ENCODE assay signal across 8 mouse cellular contexts in genomic region chrX:136992191-136992965, GRCm38 (mm10). TPM values are rescaled to one million over a fixed set of nuclear protein-coding genes. Genes with fewer than 3 reads are reported as not detected.
DNase-seq lines count a peak whose midpoint lies in the region; ATAC-seq and TF ChIP-seq lines count a peak whose summit lies in the region.

No protein-coding gene starts in this region.

- H3K4me1 ChIP-seq in heart, embryonic 13.5 days = no peaks in the 10 kb centered on the region
- peaks cover 22% of the 10 kb centered on the region for H3K4me1 ChIP-seq in E14TG2a.4 (replicated peaks; ENCODE audit: low read depth, low read length)
- H3K4me1 ChIP-seq in cortical plate, adult 2 months (ENCODE audit: control insufficient read depth, insufficient read depth, low read length) = no peaks in the 10 kb centered on the region
- no peaks in the 10 kb centered on the region for H3K4me1 ChIP-seq in intestine, embryonic 15.5 days (replicated peaks)

- no peak for TF ChIP-seq POLR2A in cortical plate, adult 2 months (IDR thresholded peaks at IDR 0.05; ENCODE audit: extremely low read depth, insufficient read depth, low read length)

- no peak for ATAC-seq in heart, embryonic 13.5 days (ENCODE audit: extremely low read depth, insufficient number of reproducible peaks, low FRiP score, low TSS enrichment)
- ATAC-seq in intestine, embryonic 15.5 days = peak; percentile 41

- DNase-seq in heart, postnatal 4 days = no peak
- DNase-seq in natural killer cell, adult 2 months (ENCODE audit: low spot score in 2 of 2) = peak; percentile 3 to 5
- DNase-seq in spleen, postnatal 14 days (ENCODE audit: low spot score in 2 of 2) = no peak
- no peak for DNase-seq in thymus, adult 18-20 months

- TF ChIP-seq CTCF in E14TG2a.4 (conservative IDR thresholded peaks at IDR 0.05; ENCODE audit: low read length) = no peak
- TF ChIP-seq CTCF in cortical plate, adult 2 months (IDR thresholded peaks at IDR 0.05; ENCODE audit: extremely low read depth, insufficient read depth, low read length) = no peak

- H3K36me3 ChIP-seq in heart, embryonic 13.5 days = no peaks in the 10 kb centered on the region
- no peaks in the 10 kb centered on the region for H3K36me3 ChIP-seq in E14TG2a.4 (ENCODE audit: insufficient read depth, low read length)
- H3K36me3 ChIP-seq in intestine, embryonic 15.5 days = no peaks in the 10 kb centered on the region

- H3K27ac ChIP-seq in heart, embryonic 13.5 days (replicated peaks) = no peak overlapping the region
- H3K27ac ChIP-seq in cortical plate, adult 2 months (ENCODE audit: insufficient read depth, low read length) = peak overlapping the region; percentile 74
- no peak overlapping the region for H3K27ac ChIP-seq in intestine, embryonic 15.5 days

- H3K4me2 ChIP-seq in heart, embryonic 13.5 days = peak overlapping the region; percentile 69
- H3K4me2 ChIP-seq in intestine, embryonic 15.5 days (replicated peaks) = peak overlapping the region; percentile 71

- WGBS in heart, embryonic 13.5 days = 22% methylated on average over 19 of the region's 19 CpGs
- 22% methylated on average over 19 of the region's 19 CpGs for WGBS in intestine, embryonic 15.5 days

- H3K9me3 ChIP-seq in heart, embryonic 13.5 days = no peaks in the 10 kb centered on the region
- no peaks in the 10 kb centered on the region for H3K9me3 ChIP-seq in E14TG2a.4 (ENCODE audit: low read length)
- no peaks in the 10 kb centered on the region for H3K9me3 ChIP-seq in intestine, embryonic 15.5 days

- 0 out of 2 replicates have a peak overlapping the region, but pooled peaks have one; percentile 24 for H3K9ac ChIP-seq in heart, embryonic 13.5 days
- 0 out of 2 replicates have a peak overlapping the region, but pooled peaks have one; percentile 26 for H3K9ac ChIP-seq in intestine, embryonic 15.5 days

- H3K27me3 ChIP-seq in heart, embryonic 13.5 days (replicated peaks) = peaks cover 50% of the 10 kb centered on the region
- peaks cover 3% of the 10 kb centered on the region; the same call in 1 of the 2 replicates for H3K27me3 ChIP-seq in E14TG2a.4 (ENCODE audit: insufficient read depth, low read length)
- peaks cover 9% of the 10 kb centered on the region for H3K27me3 ChIP-seq in intestine, embryonic 15.5 days (replicated peaks)

- H3K4me3 ChIP-seq in heart, embryonic 13.5 days = peak overlapping the region; percentile 52
- H3K4me3 ChIP-seq in E14TG2a.4 (replicated peaks; ENCODE audit: low read length) = peak overlapping the region; percentile 64
- H3K4me3 ChIP-seq in cortical plate, adult 2 months (ENCODE audit: insufficient read depth, low read length) = peak overlapping the region; percentile 92
- H3K4me3 ChIP-seq in intestine, embryonic 15.5 days (replicated peaks) = peak overlapping the region; percentile 33

RNA-seq across cellular contexts. Expression of gene Zcchc18, which starts 0.6 kb away (rescaled TPM):
- polyA plus RNA-seq in heart, embryonic 13.5 days (2015; fragmentation: Nextera tagmentation; extraction: Ambion mirVana) = 3.2 and 4.1 TPM in 2 replicates
- total RNA-seq in heart, postnatal 4 days (2021) = under 1 TPM; 0.17 to 0.25 TPM
- polyA plus RNA-seq in cortical plate, adult 2 months (2012; rRNA removed) = 239 and 250 TPM in 2 replicates
- polyA plus RNA-seq in intestine, embryonic 15.5 days (2015; fragmentation: Nextera tagmentation; extraction: Ambion mirVana) = 15.5 and 17.8 TPM in 2 replicates

RNA-seq across cellular contexts. Expression of gene Tmsb15b1, which starts 15.7 kb away (rescaled TPM):
- 11.6 and 14.9 TPM in 2 replicates for polyA plus RNA-seq in heart, embryonic 13.5 days (2015; fragmentation: Nextera tagmentation; extraction: Ambion mirVana)
- total RNA-seq in heart, postnatal 4 days (2021) = 1 to 10 TPM; 1.2 to 3.3 TPM
- polyA plus RNA-seq in cortical plate, adult 2 months (2012; rRNA removed) = 11.1 and 12.1 TPM in 2 replicates
- polyA plus RNA-seq in intestine, embryonic 15.5 days (2015; fragmentation: Nextera tagmentation; extraction: Ambion mirVana) = 21.5 and 24.8 TPM in 2 replicates

RNA-seq across cellular contexts. Expression of gene Tmsb15l, which starts 15.7 kb away (rescaled TPM):
- polyA plus RNA-seq in heart, embryonic 13.5 days (2015; fragmentation: Nextera tagmentation; extraction: Ambion mirVana) = 2.0 and 2.7 TPM in 2 replicates
- total RNA-seq in heart, postnatal 4 days (2021) = under 1 TPM in 1 of 2 experiments, not detected in 1; 0.36 TPM
- 6.3 and 6.8 TPM in 2 replicates for polyA plus RNA-seq in cortical plate, adult 2 months (2012; rRNA removed)
- 3.2 and 6.3 TPM in 2 replicates for polyA plus RNA-seq in intestine, embryonic 15.5 days (2015; fragmentation: Nextera tagmentation; extraction: Ambion mirVana)

RNA-seq across cellular contexts. Expression of gene Tmsb15b2, which starts 17.1 kb away (rescaled TPM):
- 16.5 and 17.7 TPM in 2 replicates for polyA plus RNA-seq in heart, embryonic 13.5 days (2015; fragmentation: Nextera tagmentation; extraction: Ambion mirVana)
- 1 to 10 TPM; 5.3 to 9.7 TPM for total RNA-seq in heart, postnatal 4 days (2021)
- polyA plus RNA-seq in cortical plate, adult 2 months (2012; rRNA removed) = 15.6 and 20.8 TPM in 2 replicates
- 51.1 and 52.2 TPM in 2 replicates for polyA plus RNA-seq in intestine, embryonic 15.5 days (2015; fragmentation: Nextera tagmentation; extraction: Ambion mirVana)

RNA-seq across cellular contexts. Expression of gene Slc25a53, which starts 45.7 kb away (rescaled TPM):
- polyA plus RNA-seq in heart, embryonic 13.5 days (2015; fragmentation: Nextera tagmentation; extraction: Ambion mirVana) = 5.6 and 6.4 TPM in 2 replicates
- 1 to 10 TPM; 6.6 to 7.9 TPM for total RNA-seq in heart, postnatal 4 days (2021)
- 20.7 and 21.0 TPM in 2 replicates for polyA plus RNA-seq in cortical plate, adult 2 months (2012; rRNA removed)
- polyA plus RNA-seq in intestine, embryonic 15.5 days (2015; fragmentation: Nextera tagmentation; extraction: Ambion mirVana) = 7.5 and 7.9 TPM in 2 replicates

Comparison
In these comparisons a context has a peak if more than half of its experiments do, and no peak if none do; other contexts are left out.
1. H3K4me3 ChIP-seq: peak in every context shown above with its lines; median percentile 92 in cortical plate, adult 2 months; 64 in E14TG2a.4; 52 in heart, embryonic 13.5 days; 33 in intestine, embryonic 15.5 days.
2. DNase-seq: peak in natural killer cell, adult 2 months (2 of 2); none in heart, postnatal 4 days (single experiment), spleen, postnatal 14 days (0 of 2) and thymus, adult 18-20 months (0 of 2).
3. RNA of gene Zcchc18, which starts 0.6 kb away (polyA plus RNA-seq): 239 to 250 TPM in cortical plate, adult 2 months; 15.5 to 17.8 TPM in intestine, embryonic 15.5 days and 3.2 to 4.1 TPM in heart, embryonic 13.5 days; every median in the first group is over 10 times any median in the second.